Mouse (Mus musculus) intestine, postnatal 0 days (tissue): ENCODE data around the gene Btbd16. TPM values are rescaled to one million over a fixed set of nuclear protein-coding genes. Genes with fewer than 3 reads are reported as not detected.

Experiments
- ATAC-seq: fragments of 200-750 bp; cut with Nextera tagmentation; 2 replicates; pipeline ENCODE4 v1.8.0; 2017; ENCODE audit warnings: mild to moderate bottlenecking, moderate TSS enrichment, moderate library complexity
- H3K27ac ChIP-seq: fragments of 300-500 bp; sonication (generic); 2 replicates; pipeline ENCODE4 v1.5.1; 2014; ENCODE audit warnings: mild to moderate bottlenecking, low read depth, low read length, moderate library complexity
- H3K27me3 ChIP-seq: fragments of 300-500 bp; sonication (generic); replicated peaks from 2 replicates; pipeline ENCODE4 v1.6.1; 2014; ENCODE audit warnings: low read length, mixed read lengths; ENCODE audit not compliant: control insufficient read depth, insufficient read depth
- H3K36me3 ChIP-seq: fragments of 300-500 bp; sonication (generic); 2 replicates; pipeline ENCODE4 v1.6.1; 2014; ENCODE audit warnings: mild to moderate bottlenecking, moderate library complexity; ENCODE audit not compliant: control insufficient read depth, insufficient read depth
- H3K4me1 ChIP-seq: fragments of 300-500 bp; sonication (generic); replicated peaks from 2 replicates; pipeline ENCODE4 v1.6.1; 2014; ENCODE audit warnings: antibody characterized with exemption, low read length, mixed read lengths; ENCODE audit not compliant: control insufficient read depth, insufficient read depth
- H3K4me2 ChIP-seq: fragments of 300-500 bp; sonication (generic); replicated peaks from 2 replicates; pipeline ENCODE4 v1.6.1; 2014; ENCODE audit warnings: low read depth, mild to moderate bottlenecking, moderate library complexity
- H3K4me3 ChIP-seq: fragments of 300-500 bp; sonication (generic); 2 replicates; pipeline ENCODE4 v1.5.1; 2014; ENCODE audit warnings: low read depth, low read length
- H3K9ac ChIP-seq: fragments of 300-500 bp; sonication (generic); 2 replicates; pipeline ENCODE4 v1.6.1; 2014; ENCODE audit warnings: mild to moderate bottlenecking, low read depth, low read length
- H3K9me3 ChIP-seq: fragments of 300-500 bp; sonication (generic); 2 replicates; pipeline ENCODE4 v1.6.1; 2016; ENCODE audit warnings: mixed run types; ENCODE audit not compliant: control insufficient read depth
- CTCF ChIP-seq: sonication (generic); IDR thresholded peaks from 2 replicates; pipeline ENCODE4 v1.5.1; 2016; ENCODE audit warnings: low read depth, mild to moderate bottlenecking, control low read depth, antibody characterized with exemption, moderate library complexity
- WGBS: fragments of 180-500 bp; shearing (Covaris S2); extraction: QIAGEN DNeasy Blood & Tissue Kit; methylation state at CpG from one replicate; pipeline ENCODE4 v1.1.7; 2014; 5-methylcytosine and 5-hydroxymethylcytosine counted together
- polyA plus RNA-seq: library from polyadenylated mRNA; unstranded; fragments of >200 nt; fragmentation: Nextera tagmentation; extraction: Ambion mirVana; gene quantifications from 2 replicates; pipeline ENCODE4 v1.2.1, GENCODE M21; 2015

Gene Btbd16
- not detected in 2 replicates for polyA plus RNA-seq

DNA sequence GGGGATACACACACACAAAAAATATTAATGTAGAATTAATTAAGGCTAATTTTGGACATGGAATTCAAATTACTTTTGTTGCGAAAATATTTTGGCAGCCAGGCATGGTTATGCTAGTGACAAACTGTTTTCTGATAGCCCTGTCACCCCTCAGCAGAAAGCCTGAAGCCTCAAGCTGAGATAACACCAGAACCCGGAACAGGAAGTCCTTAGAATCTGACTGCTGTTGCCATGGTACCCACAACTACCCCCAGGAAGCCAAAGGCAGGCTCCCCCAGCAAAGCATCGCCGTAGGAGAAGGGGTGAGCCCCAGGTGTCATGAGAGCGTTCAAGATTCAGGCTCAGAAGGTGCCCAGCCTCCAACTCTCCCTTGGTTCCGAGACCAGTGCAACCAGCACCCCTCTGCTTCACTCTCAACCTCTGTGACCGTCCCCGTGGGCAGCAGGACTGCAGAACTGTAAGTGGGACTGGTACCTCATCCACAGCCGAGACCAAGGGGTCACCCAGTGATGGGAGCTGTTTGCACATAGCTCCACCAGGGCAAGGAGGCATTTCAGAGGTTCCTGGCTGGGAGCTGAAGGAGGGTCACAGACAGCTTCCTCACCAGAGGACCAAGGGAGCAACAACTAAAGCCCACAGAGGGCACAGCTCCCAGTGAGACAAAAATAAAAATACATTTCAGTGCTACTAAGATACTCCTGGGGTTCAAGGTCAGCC, at the start of gene Btbd16:
TSS of gene Btbd16 (plus strand) at position 156 of the 717 bp plus-strand sequence.
- Histone ChIP-seq H3K4me1 (no peaks in the 10 kb centered on the region), H3K36me3 (no peaks in the 10 kb centered on the region), H3K27me3 (no peaks in the 10 kb centered on the region), H3K4me2 (no peak within 1 kb of the TSS), H3K4me3 (no peak within 1 kb of the TSS), H3K9me3 (no peaks in the 10 kb centered on the region), H3K27ac (no peak within 1 kb of the TSS), H3K9ac (no peak within 1 kb of the TSS)
- ATAC-seq: no peak
- no peak for TF ChIP-seq CTCF
- 55% methylated on average over 9 of the region's 9 CpGs for WGBS

DNA sequence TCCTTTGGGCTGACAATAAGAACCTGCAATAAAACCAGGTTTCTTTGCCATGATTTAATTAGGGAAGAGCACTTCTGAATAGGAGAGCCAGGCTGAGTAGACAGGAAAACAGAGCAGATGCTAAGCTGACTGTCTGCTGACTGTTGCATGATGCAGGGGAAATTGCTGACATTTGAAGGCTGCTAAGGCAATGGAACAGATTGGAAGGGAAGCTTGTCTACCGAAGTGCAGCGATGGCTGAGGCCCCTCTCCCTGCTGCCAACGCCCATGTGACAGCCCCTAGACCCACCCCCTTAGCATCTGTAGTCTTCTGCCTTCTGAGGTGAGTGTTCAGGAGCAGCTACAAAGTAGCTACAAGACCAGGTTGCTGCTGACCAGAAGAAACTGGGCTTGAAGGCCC, 47.7 kb upstream of the Btbd16 start:
- Histone ChIP-seq H3K4me2 (no peak overlapping the region), H3K36me3 (peaks cover 31% of the 10 kb centered on the region), H3K27ac (0 out of 2 replicates have a peak overlapping the region, but pooled peaks have one; percentile 64), H3K4me1 (peaks cover 11% of the 10 kb centered on the region; the same call in 1 of the 2 replicates), H3K4me3 (no peak overlapping the region), H3K27me3 (no peaks in the 10 kb centered on the region), H3K9ac (no peak overlapping the region), H3K9me3 (no peaks in the 10 kb centered on the region)
- ATAC-seq: no peak
- no peak for TF ChIP-seq CTCF
- 33% methylated on average over 3 of the region's 3 CpGs for WGBS

DNA sequence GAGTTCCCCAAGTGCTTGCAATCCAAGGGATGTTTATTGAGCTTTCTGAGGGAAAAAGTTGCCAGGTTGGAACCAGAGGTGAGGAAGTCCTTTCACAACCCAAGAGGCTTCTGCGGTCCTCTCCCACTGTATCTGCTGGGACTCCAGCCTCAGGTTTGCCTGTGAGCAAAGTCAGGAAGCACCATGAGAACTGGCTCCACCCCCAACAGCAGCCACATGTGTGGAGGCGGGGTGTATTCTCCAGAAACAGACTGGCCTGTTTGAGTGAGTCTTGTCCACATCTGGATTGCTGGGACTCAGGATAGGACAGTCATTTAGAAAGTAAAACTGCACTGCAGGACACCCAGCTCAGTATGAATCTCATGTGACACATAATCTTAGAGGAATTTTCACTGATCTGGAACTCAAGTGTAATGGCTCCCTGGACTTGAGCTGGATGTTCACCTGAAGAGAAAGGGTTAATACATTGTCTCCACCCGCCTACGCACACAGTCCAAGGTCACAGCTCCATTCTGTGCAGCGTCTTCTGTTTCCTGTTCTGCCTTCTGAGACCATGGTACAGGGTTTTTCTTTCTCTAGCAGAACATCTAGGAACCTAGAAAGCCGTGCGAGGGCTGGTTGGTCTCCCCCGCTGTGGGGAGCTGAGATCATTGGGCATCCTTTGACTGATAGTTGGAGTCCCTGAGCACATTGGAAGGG, 47.0 kb upstream of the Btbd16 start:
- no peaks in the 10 kb centered on the region for H3K9me3 ChIP-seq
- H3K27ac ChIP-seq: peak overlapping the region; percentile 64
- TF ChIP-seq CTCF: no peak
- H3K9ac ChIP-seq: 0 out of 2 replicates have a peak overlapping the region, but pooled peaks have one; percentile 22
- H3K27me3 ChIP-seq: no peaks in the 10 kb centered on the region
- H3K36me3 ChIP-seq: peaks cover 35% of the 10 kb centered on the region
- H3K4me3 ChIP-seq: no peak overlapping the region
- WGBS: 25% methylated on average over 8 of the region's 8 CpGs
- H3K4me2 ChIP-seq: peak overlapping the region; percentile 48
- ATAC-seq: peak; percentile 71
- peaks cover 11% of the 10 kb centered on the region; the same call in 1 of the 2 replicates for H3K4me1 ChIP-seq

DNA sequence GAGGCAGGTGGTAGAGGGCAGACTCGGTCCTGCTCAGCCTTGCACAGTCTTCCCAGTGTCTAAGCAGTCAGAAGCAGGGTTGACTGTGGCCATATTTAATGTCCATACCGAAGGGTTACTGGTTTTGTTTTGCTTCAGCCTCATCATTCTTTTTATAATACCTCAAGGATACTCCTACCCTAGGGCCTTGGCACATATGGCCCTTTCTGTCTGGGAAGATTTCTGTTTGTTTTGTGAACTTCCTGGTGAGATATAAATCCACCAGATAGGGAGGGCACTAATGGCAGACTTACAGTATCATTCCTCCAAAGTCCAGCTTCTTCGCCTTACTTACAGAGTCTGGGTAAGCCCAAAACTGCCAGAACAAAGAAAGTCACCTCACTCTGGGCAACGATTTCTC, 46.3 kb upstream of the Btbd16 start:
- Histone ChIP-seq H3K27me3 (no peaks in the 10 kb centered on the region), H3K4me2 (peak overlapping the region; percentile 48), H3K4me3 (no peak overlapping the region), H3K27ac (peak overlapping the region; percentile 64), H3K9me3 (no peaks in the 10 kb centered on the region), H3K9ac (0 out of 2 replicates have a peak overlapping the region, but pooled peaks have one; percentile 22), H3K4me1 (peaks cover 11% of the 10 kb centered on the region; the same call in 1 of the 2 replicates), H3K36me3 (peaks cover 37% of the 10 kb centered on the region)
- peak; percentile 51 for ATAC-seq
- no peak for TF ChIP-seq CTCF
- 52% methylated on average over 4 of the region's 4 CpGs for WGBS

DNA sequence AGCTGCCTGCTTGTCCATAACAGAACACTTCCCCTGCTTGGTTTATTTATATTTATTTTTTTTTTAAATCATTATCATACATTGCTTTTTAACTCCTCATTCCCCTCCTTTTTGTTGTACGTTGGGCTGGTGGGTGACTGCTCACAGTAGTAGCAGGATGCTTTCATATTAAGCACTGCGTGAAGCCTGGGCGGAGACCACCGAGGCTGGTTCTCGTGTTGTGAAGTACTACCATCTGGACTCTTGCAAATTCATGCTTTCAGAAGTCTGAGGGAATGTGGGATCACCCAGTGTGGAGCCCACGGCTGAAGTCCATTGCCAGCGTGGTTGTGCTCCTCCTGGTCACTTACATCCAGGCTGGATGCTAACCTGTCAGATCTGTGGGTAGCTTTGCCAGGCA, 42.1 kb upstream of the Btbd16 start:
- Histone ChIP-seq H3K9ac (no peak overlapping the region), H3K9me3 (no peaks in the 10 kb centered on the region), H3K36me3 (peaks cover 66% of the 10 kb centered on the region), H3K4me1 (peaks cover 5% of the 10 kb centered on the region; the same call in 1 of the 2 replicates), H3K4me2 (no peak overlapping the region), H3K4me3 (no peak overlapping the region), H3K27ac (no peak overlapping the region), H3K27me3 (no peaks in the 10 kb centered on the region)
- 81% methylated on average over 7 of the region's 7 CpGs for WGBS
- TF ChIP-seq CTCF: no peak
- ATAC-seq: no peak

DNA sequence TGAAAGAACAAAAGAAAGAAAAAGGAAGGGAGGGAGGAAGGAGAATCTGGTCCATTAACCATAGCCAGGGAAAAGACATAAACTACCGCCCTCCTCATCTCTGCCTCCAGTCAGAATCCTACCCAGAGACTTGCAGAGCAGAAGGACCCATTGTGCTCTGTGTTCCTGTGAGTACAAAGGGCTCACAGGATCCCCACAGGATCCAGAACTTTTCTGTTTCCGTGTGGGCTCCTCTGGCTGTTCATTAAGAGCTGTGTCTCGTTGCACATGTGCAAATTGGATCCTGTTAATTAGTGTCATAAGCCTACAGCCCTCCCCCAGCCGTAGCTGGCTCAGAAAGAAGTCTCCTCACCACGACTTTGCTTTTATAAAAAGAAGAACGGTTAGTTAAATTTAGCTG, 41.0 kb upstream of the Btbd16 start:
- Histone ChIP-seq H3K27me3 (no peaks in the 10 kb centered on the region), H3K9me3 (no peaks in the 10 kb centered on the region), H3K9ac (no peak overlapping the region), H3K4me2 (no peak overlapping the region), H3K4me1 (no peaks in the 10 kb centered on the region), H3K36me3 (peaks cover 77% of the 10 kb centered on the region), H3K27ac (no peak overlapping the region), H3K4me3 (no peak overlapping the region)
- ATAC-seq: no peak
- no peak for TF ChIP-seq CTCF
- 76% methylated on average over 6 of the region's 6 CpGs for WGBS
